Mouse (Mus musculus) liver, embryonic 14.5 days (tissue): Measurements from ENCODE around the gene Cfap77. TPM values are rescaled to one million over a fixed set of nuclear protein-coding genes. Genes with fewer than 3 reads are reported as not detected.

Experiments
- ATAC-seq: fragments of 200-750 bp; cut with Nextera tagmentation; 2 replicates; pipeline ENCODE4 v1.8.0; 2017; ENCODE audit warnings: moderate number of reproducible peaks, mild to moderate bottlenecking, moderate library complexity; ENCODE audit not compliant: insufficient read depth
- DNase-seq, 3 experiments: peaks; one replicate each; pipeline ENCODE4 v3.0.0-alpha.2; 2012 to 2013; ENCODE audit warnings: low read depth in 3 of 3, low spot score in 3 of 3
- H3K27ac ChIP-seq: fragments of 300-500 bp; sonication (generic); 2 replicates; pipeline ENCODE4 v1.5.1; 2014; ENCODE audit warnings: moderate library complexity, mild to moderate bottlenecking, control low read depth, inconsistent platforms
- H3K27me3 ChIP-seq: fragments of 300-500 bp; sonication (generic); 2 replicates; pipeline ENCODE4 v1.6.1; 2014; ENCODE audit warnings: mild to moderate bottlenecking, low read length, moderate library complexity; ENCODE audit not compliant: control insufficient read depth, insufficient read depth
- H3K36me3 ChIP-seq: fragments of 300-500 bp; sonication (generic); replicated peaks from 2 replicates; pipeline ENCODE4 v1.6.1; 2014; ENCODE audit warnings: low read depth; ENCODE audit not compliant: control insufficient read depth, insufficient read depth
- H3K4me1 ChIP-seq, 2 experiments: fragments of 200-500 bp in 1 of 2; fragments of 300-500 bp in 1 of 2; sonication (generic) in 1 of 2; replicated peaks; 2 replicates each; pipeline ENCODE4 v1.6.1; 2012 to 2014; ENCODE audit warnings: antibody characterized with exemption in 1 of 2, inconsistent platforms in 1 of 2, low read length in 1 of 2; ENCODE audit not compliant: control insufficient read depth in 2 of 2, insufficient read depth in 2 of 2
- H3K4me2 ChIP-seq: fragments of 300-500 bp; sonication (generic); 2 replicates; pipeline ENCODE4 v1.6.1; 2014; ENCODE audit warnings: low read depth, mild to moderate bottlenecking, control low read depth, moderate library complexity
- H3K4me3 ChIP-seq, 2 experiments: fragments of 200-500 bp in 1 of 2; fragments of 300-500 bp in 1 of 2; sonication (generic) in 1 of 2; 2 replicates each; pipeline ENCODE4 v1.5.1; 2012 to 2014; ENCODE audit warnings: low read depth in 2 of 2, low read length in 2 of 2, mild to moderate bottlenecking in 2 of 2, control low read depth in 1 of 2, inconsistent platforms in 1 of 2, moderate library complexity in 1 of 2; ENCODE audit not compliant: insufficient read depth in 1 of 2
- H3K9ac ChIP-seq: fragments of 300-500 bp; sonication (generic); replicated peaks from 2 replicates; pipeline ENCODE4 v1.6.1; 2014; ENCODE audit warnings: mild to moderate bottlenecking, control low read depth, moderate library complexity
- H3K9me3 ChIP-seq: fragments of 300-500 bp; sonication (generic); 2 replicates; pipeline ENCODE4 v1.6.1; 2016; ENCODE audit warnings: low read length, mixed read lengths; ENCODE audit not compliant: control insufficient read depth
- CTCF ChIP-seq: IDR thresholded peaks from 2 replicates; pipeline ENCODE4 v1.5.1; 2016; ENCODE audit warnings: antibody characterized with exemption, low read depth, control low read depth
- EP300 ChIP-seq: IDR thresholded peaks from 2 replicates; pipeline ENCODE4 v1.6.1; 2016; ENCODE audit warnings: antibody characterized with exemption, low read depth
- WGBS: fragments of 180-500 bp; shearing (Covaris S2); extraction: QIAGEN DNeasy Blood & Tissue Kit; methylation state at CpG from one replicate; pipeline ENCODE4 v1.1.7; 2014; ENCODE audit not compliant: insufficient replicate concordance; 5-methylcytosine and 5-hydroxymethylcytosine counted together
- polyA plus RNA-seq, 2 experiments: library from polyadenylated mRNA; depleted of rRNA in 1 of 2; stranded (reverse) in 1 of 2; unstranded in 1 of 2; fragments of >200 nt; fragmentation: Nextera tagmentation in 1 of 2; extraction: Ambion mirVana in 1 of 2; gene quantifications; 2 replicates each; pipeline versions ENCODE4 v1.2.1 to v1.2.3; 2012 to 2014

Cfap77 gene
- polyA plus RNA-seq, 2 experiments = 0.16 TPM; not detected in 1

- DNase-seq = no peak
- Histone ChIP-seq H3K4me2 (no peak overlapping the region), H3K27ac (no peak overlapping the region), H3K4me1 (no peaks in the 10 kb centered on the region), H3K9me3 (no peaks in the 10 kb centered on the region), H3K4me3 (no peak overlapping the region), H3K36me3 (no peaks in the 10 kb centered on the region), H3K9ac (no peak overlapping the region), H3K27me3 (no peaks in the 10 kb centered on the region)
- no peak for ATAC-seq
- 51% methylated on average over 5 of the region's 5 CpGs for WGBS
- TF ChIP-seq EP300 (no peak), CTCF (no peak)
Measured at GRCm38 (mm10) chr2:29012523-29012922, 42.3 kb downstream of the Cfap77 start.

DNA sequence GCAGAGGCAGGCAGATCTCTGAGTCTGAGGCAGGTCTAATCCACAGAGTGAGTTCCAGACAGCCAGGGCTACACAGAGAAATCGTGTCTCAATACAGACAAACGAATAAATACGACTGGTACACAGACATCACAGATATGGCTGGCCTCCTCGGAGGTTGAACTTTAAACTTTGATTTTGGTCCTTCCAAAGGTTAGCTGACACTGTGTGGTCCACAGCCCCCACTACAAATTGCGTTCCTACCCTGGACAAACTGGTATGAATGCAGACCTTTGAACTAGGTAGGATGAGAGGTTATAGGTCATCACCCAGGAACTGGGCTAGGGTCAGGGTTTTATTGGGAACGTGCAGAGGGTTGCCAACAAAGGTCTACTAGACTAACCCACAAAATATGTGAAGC, 47.2 kb downstream of the Cfap77 start:
- DNase-seq = no peak
- no peaks in the 10 kb centered on the region for H3K27me3 ChIP-seq
- no peak overlapping the region for H3K27ac ChIP-seq
- ATAC-seq = no peak
- H3K4me1 ChIP-seq = no peaks in the 10 kb centered on the region; a peak in 1 of 4 replicates
- H3K9ac ChIP-seq = no peak overlapping the region
- H3K36me3 ChIP-seq = no peaks in the 10 kb centered on the region
- no peak for TF ChIP-seq EP300
- TF ChIP-seq CTCF = no peak
- no peak overlapping the region for H3K4me3 ChIP-seq
- H3K9me3 ChIP-seq = no peaks in the 10 kb centered on the region
- WGBS = 47% methylated on average over 6 of the region's 6 CpGs
- H3K4me2 ChIP-seq = no peak overlapping the region

- no peaks in the 10 kb centered on the region; a peak in 1 of 4 replicates for H3K4me1 ChIP-seq
- H3K36me3 ChIP-seq = no peaks in the 10 kb centered on the region
- H3K4me3 ChIP-seq = no peak overlapping the region
- H3K9ac ChIP-seq = no peak overlapping the region
- H3K27me3 ChIP-seq = no peaks in the 10 kb centered on the region
- no peak overlapping the region for H3K27ac ChIP-seq
- no peaks in the 10 kb centered on the region for H3K9me3 ChIP-seq
- ATAC-seq = no peak
- TF ChIP-seq CTCF (no peak), EP300 (no peak)
- WGBS = 61% methylated on average over 13 of the region's 13 CpGs
- H3K4me2 ChIP-seq = no peak overlapping the region
- no peak for DNase-seq
Measured at GRCm38 (mm10) chr2:29006455-29007034, 48.3 kb downstream of the Cfap77 start.

DNA sequence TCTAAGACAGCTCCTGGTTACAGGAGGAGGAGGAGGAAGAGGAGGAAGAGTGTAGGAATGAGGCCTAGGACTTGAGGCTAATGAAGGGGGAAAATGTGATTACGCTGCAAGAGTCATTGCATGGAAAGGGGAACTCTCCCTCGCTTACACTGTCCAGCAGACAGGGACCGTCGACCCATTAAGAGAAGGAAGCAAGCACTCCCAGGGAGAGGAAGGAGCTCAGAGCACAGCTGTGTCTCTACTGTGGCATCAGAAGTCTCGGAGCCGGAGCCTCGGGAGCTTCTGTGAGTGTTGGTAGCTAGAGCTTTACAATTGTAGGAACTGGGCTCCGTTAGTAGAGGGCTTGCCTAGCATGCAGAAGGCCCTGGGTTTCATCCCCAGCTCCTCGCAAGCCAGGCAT, 50.8 kb downstream of the Cfap77 start:
- TF ChIP-seq CTCF (no peak), EP300 (no peak)
- no peak overlapping the region for H3K4me3 ChIP-seq
- no peak for ATAC-seq
- H3K4me1 ChIP-seq = no peaks in the 10 kb centered on the region; a peak in 1 of 4 replicates
- no peak overlapping the region for H3K9ac ChIP-seq
- 28% methylated on average over 9 of the region's 9 CpGs for WGBS
- H3K36me3 ChIP-seq = no peaks in the 10 kb centered on the region
- no peaks in the 10 kb centered on the region for H3K9me3 ChIP-seq
- DNase-seq = no peak
- H3K27ac ChIP-seq = no peak overlapping the region
- H3K27me3 ChIP-seq = no peaks in the 10 kb centered on the region
- no peak overlapping the region for H3K4me2 ChIP-seq

GRCm38 (mm10) chr2:28998246-28998645, 56.6 kb downstream of the Cfap77 start:
- DNase-seq (no peak), ATAC-seq (no peak)
- H3K27ac ChIP-seq = no peak overlapping the region
- no peaks in the 10 kb centered on the region for H3K9me3 ChIP-seq
- no peaks in the 10 kb centered on the region for H3K36me3 ChIP-seq
- WGBS = 42% methylated on average over 5 of the region's 5 CpGs
- H3K27me3 ChIP-seq = no peaks in the 10 kb centered on the region
- no peaks in the 10 kb centered on the region for H3K4me1 ChIP-seq
- no peak overlapping the region for H3K4me3 ChIP-seq
- TF ChIP-seq CTCF = no peak
- no peak for TF ChIP-seq EP300
- no peak overlapping the region for H3K9ac ChIP-seq
- no peak overlapping the region for H3K4me2 ChIP-seq
